Mouse (Mus musculus): ENCODE results near the gene Pagr1a.
A peak's percentile ranks its signal among the peaks of the same experiment; 100 is the strongest.

Gene Pagr1a

GRCm38 (mm10) chr7:127020901-127021562 lies 3.9 kb upstream of the Pagr1a start, which contains the start of the genes Gm42742 and Prrt2:
Gene Gm42742 (minus strand): TSS chr7:127021097.
Gene Prrt2 (minus strand): TSS chr7:127021211.
- peak; percentile 77 for DNase-seq

DNA sequence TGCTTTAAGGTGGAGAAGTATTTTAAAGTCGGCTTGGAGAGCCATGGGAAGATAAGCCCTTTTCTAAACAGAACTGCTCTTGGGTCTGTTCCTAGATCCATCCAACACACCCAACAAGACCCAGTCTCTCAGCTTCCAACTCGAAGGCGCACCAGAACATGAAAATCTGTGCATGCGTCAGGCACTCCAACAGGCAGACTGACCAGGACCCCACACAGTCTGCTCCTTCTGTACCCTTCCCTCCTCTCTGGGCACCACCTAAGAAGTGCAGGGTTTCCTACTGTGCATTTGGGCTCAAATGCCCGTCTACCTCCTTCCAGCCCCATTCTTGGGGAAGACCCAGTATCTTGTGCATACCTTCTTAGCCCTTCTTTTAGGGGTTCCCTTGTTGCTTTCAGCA lies 3.3 kb upstream of the Pagr1a start:
- no peak for DNase-seq

- DNase-seq: no peak
Observed at GRCm38 (mm10) chr7:127020031-127020430, 2.9 kb upstream of the Pagr1a start.

GRCm38 (mm10) chr7:127019306-127019960 lies 2.3 kb upstream of the Pagr1a start:
- DNase-seq: no peak

- DNase-seq: no peak
Observed at GRCm38 (mm10) chr7:127018416-127019305, 1.5 kb upstream of the Pagr1a start.

- DNase-seq: no peak
Observed at GRCm38 (mm10) chr7:127017950-127018345, 796 bp upstream of the Pagr1a start.

DNA sequence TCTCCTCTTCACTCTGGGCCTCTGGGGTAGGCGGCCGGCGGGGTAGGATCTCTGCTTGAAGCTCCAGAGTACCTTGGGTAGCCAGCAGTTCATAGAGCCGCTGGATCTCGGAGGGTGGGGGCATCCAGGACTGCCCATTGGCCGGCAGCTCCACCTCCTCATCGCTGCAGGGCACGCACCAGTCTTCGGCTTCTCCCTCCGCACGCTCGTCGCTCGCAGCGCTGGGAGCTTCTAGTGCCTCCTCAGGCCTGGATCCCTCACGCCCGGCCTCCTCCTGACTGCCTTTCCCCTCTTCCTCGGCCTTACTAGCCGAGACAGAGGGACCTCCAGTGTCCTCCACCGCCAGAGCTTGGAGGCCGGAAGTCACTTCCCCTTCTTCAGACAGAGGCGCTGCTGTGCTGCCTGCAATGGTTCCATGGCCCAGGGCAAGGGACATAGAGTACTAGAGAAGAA lies 640 bp downstream of the Pagr1a start:
- no peak for DNase-seq

GRCm38 (mm10) chr7:127016481-127016485 lies 869 bp downstream of the Pagr1a start, which contains the start of gene Pagr1b:
Gene Pagr1b (minus strand): TSS chr7:127016484.
- DNase-seq: no peak

DNA sequence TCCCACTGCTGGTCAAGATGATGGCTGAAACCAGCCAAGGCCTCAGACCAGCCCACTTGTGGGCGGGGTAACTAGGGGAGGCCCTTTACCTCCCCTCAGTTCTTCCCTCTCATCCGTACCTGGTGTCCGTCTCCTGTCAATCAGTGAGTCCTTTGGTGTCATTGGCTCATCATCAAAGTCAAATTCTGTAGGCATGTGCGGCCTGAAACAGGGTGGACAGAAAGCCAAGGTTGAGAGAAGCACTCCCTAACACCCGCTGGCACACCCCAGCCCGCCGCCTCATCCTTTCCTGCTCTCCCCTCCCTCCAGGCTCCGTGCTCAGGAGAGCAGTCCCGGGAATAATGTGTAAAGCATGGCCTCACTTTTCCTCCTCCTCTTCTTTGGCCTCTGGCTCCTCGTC lies 1.1 kb downstream of the Pagr1a start:
- DNase-seq: peak; percentile 76

- no peak for DNase-seq
Observed at GRCm38 (mm10) chr7:127014993-127015392, 2.2 kb downstream of the Pagr1a start.

- peak; percentile 83 for DNase-seq
Observed at GRCm38 (mm10) chr7:127014320-127014719, 2.8 kb downstream of the Pagr1a start, which contains the start of gene Mvp. Gene Mvp (minus strand): TSS chr7:127014621.

GRCm38 (mm10) chr7:127013385-127013784 lies 3.8 kb downstream of the Pagr1a start:
- DNase-seq: no peak

GRCm38 (mm10) chr7:127012845-127013244 lies 4.3 kb downstream of the Pagr1a start:
- no peak for DNase-seq

- DNase-seq: no peak
Observed at GRCm38 (mm10) chr7:127012374-127012773, 4.8 kb downstream of the Pagr1a start.

DNA sequence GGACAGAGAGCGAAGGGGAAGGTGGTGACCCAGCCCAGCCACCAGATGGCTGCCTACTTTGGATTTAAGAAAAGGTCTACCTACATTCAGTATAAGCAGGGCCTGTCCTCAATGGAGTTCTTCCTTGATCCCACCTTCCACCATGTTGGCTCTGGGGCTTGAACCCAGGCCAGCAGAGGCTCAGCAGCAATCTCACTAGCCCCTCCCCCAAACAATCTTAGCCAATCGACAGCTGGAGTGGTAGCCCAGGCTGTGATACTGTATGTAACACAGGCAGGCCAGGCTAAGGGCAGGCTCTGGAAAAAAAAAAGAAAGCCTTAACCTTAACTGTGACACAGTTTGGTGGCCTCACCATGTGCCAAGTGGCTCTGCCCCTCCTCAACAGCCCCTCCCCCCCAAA lies 5.4 kb downstream of the Pagr1a start:
- no peak for DNase-seq

- DNase-seq: no peak
Observed at GRCm38 (mm10) chr7:127011051-127011450, 6.1 kb downstream of the Pagr1a start.

DNA sequence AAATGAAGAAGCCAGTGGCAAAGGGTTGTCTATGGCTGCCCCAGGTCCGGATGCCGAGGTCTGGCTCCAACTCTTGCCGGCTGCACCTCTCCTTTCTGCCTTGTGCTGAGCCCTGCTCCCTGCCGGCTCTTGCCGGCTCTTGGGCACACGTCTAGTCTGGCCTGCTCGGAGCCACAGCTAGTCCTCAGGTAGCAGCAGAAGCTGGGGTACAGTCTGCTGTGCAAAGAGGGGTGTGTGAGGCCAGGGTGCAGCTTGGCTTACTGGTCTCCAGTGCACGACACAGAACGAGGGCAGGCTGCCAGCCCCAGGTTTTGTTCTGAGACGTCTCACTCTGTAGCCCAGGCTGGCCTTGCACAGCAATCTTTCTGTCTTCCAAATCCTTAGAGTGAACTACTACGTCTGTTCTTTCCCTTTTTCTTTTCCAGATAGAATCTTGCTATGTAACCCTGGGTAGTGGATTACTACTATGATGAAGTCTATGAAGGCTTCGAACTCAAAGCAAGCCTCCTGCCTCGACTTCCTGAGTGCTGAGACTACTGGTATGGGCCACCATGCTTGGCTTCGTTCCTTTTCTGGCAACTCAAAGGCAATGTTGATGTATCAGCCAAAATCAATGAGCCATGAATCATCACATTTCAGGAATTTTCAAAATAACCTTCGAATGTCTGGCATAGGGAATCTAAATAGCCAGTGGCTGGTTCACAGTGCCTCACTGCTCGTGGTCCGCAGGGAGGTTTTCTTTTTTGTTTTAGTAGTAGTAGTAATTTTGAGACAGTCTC lies 7.7 kb downstream of the Pagr1a start:
- no peak for DNase-seq

- DNase-seq: peak; percentile 83
Observed at GRCm38 (mm10) chr7:127008239-127009019, 8.7 kb downstream of the Pagr1a start.

- DNase-seq: no peak
Observed at GRCm38 (mm10) chr7:127007313-127008024, 9.7 kb downstream of the Pagr1a start.

GRCm38 (mm10) chr7:127004122-127004875 lies 12.9 kb downstream of the Pagr1a start:
- no peak for DNase-seq

GRCm38 (mm10) chr7:127003620-127004019 lies 13.5 kb downstream of the Pagr1a start:
- no peak for DNase-seq

All from kidney, postnatal 10 days (tissue).